Mouse (Mus musculus): ENCODE results near the gene Acin1.

DNA sequence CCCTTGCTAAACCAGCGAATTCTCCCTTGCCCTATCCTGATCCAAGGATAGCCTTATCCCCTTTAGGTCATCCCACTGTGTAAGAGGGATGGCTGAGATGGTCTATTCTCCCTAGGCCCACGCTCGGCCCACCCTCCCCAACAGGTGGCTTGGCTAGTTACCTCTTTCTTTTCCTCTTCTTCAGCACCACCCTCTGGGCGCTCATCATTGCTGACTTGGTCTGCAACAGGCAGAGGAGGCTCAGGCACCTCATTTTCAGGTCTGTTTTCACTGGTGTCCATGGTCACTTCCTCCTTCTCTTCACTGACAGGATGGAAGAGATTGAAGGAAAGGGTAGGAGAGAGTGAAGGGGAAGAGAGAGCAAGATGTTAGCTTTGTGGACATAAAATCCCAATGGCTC is 35.2 kb downstream of the Acin1 start:
- TF ChIP-seq POLR2A (IDR thresholded peaks at IDR 0.05; ENCODE audit: borderline replicate concordance, extremely low read depth, low read depth, low read length), result no peak
- no peak for TF ChIP-seq CTCF (IDR thresholded peaks at IDR 0.05; ENCODE audit: insufficient read depth, low read length)
